Mouse (Mus musculus) heart, adult 11 months (tissue): Measurements from ENCODE around the gene Eif5a.
"Not testable (repeated sequence)": the region's sequence is repeated elsewhere in the genome, so short reads cannot be mapped to it uniquely, and the experiment has no call there.

Experiments
- DNase-seq: peaks from one replicate; pipeline ENCODE4 v3.0.0; 2022

Gene Eif5a

GRCm38 (mm10) chr11:69921114-69922011 is at the start of gene Eif5a:
TSS of gene Eif5a (minus strand) at chr11:69921958.
- peak; percentile 100 for DNase-seq

DNA sequence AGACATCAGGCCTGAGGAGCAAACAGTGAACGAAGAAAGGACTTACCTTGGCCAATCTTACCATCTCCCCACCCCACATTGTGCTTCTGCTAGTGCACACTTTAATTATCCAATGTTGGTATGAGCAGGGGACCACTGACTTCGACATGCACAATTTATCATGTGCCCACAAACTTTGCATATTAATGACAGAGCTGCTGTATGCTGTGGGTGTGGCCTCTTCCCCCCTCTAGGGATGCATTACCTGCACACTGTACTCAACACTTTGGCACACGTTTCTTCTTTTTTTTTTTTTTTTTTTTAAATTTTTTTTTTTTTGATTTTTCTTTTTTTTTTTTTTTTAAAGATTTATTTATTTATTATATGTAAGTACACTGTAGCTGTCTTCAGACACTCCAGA is 49.0 kb upstream of the Eif5a start:
- DNase-seq, result peak; percentile 78

DNA sequence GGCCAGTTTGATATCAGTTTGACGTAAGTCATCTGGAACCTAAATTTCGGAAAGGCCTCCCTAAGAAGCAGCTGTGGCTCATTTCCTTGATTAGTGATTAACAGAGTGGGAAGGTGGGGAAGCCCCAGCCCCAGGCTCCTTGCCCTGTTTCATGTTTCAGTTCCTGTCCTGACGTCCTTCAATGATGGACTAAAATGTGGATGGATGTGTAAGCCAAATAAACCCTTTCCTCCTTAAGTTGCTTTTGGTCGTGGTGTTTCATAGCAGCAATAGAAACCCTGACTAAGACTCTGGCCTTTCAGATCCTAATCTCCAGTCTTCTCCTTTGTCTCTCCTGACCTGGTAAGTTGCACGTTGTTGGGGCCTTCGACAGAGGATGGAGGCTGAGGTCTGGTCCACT is 48.5 kb upstream of the Eif5a start:
- DNase-seq, result no peak

GRCm38 (mm10) chr11:69968793-69969192 is 47.0 kb upstream of the Eif5a start:
- DNase-seq, result no peak

DNA sequence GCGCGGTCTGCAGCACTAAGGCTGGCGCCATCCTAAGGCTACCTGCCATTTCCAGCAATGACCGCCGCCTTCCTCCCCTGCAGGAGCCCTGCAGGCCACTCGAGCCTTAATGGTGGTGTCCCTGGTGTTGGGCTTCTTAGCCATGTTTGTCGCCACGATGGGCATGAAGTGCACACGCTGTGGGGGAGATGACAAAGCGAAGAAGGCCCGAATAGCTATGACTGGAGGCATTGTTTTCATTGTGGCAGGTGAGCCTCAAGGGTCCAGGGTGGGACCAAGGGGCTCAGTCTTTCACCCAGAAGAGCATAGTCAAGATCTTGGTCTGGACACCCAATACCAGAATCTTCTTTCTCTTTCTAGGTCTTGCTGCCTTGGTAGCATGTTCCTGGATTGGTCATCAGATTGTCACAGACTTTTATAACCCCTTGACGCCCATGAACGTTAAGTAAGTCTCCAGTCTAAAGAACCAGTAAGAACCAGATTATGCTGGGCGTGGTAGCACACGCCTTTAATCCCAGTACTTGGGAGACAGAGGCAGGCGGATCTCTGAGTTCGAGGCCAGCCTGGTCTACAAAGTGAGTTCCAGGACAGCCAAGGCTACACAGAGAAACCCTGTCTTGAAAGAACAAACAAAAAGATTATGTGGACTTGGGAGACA is 45.2 kb upstream of the Eif5a start:
- no peak for DNase-seq

GRCm38 (mm10) chr11:69966006-69966859 is 44.5 kb upstream of the Eif5a start:
- DNase-seq, result peak; percentile 92

GRCm38 (mm10) chr11:69965271-69966005 is 43.7 kb upstream of the Eif5a start:
- peak; percentile 85 for DNase-seq

GRCm38 (mm10) chr11:69964650-69965270 is 43.0 kb upstream of the Eif5a start, which contains the start of gene Cldn7:
TSS of gene Cldn7 (plus strand) at chr11:69964779.
- DNase-seq, result peak; percentile 86

GRCm38 (mm10) chr11:69961841-69962240 is 40.1 kb upstream of the Eif5a start:
- DNase-seq, result no peak

- DNase-seq, result no peak
Observed at GRCm38 (mm10) chr11:69960616-69961015, 38.9 kb upstream of the Eif5a start.

- no peak for DNase-seq
Observed at GRCm38 (mm10) chr11:69956218-69956617, 34.5 kb upstream of the Eif5a start.

GRCm38 (mm10) chr11:69955618-69956017 is 33.9 kb upstream of the Eif5a start:
- not testable (repeated sequence) for DNase-seq

DNA sequence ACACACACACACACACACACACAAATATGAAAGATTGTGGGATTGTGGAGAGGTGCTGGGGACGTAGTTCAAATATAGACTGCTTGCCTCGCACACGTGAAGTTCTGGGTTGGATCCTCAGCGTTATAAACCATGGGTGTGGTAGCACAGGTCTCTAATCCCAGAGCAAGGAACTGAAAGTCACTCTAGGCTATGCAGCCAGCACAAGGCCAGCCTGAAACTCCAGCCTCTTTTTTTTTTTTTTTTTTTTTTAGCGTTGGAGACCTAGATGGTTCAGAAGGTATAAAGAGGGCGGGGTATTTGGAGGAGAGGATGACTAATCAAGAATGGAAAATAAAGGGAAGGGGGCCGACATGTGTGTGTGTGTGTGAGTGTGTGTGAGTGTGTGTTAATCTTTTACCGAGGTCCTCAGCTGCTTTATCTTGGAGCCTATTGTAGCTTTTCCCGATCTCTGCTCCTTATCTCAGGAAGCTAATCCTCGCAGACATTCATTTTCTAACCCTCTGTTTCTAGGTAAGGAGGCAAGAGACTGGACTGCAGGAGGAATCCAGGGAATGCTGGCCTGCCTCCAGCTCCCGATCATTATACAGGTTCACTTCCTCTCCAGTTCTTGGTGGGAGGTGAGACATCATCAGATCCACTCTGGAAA is 31.6 kb upstream of the Eif5a start:
- no peak for DNase-seq

- no peak for DNase-seq
Observed at GRCm38 (mm10) chr11:69952274-69952673, 30.5 kb upstream of the Eif5a start.

DNA sequence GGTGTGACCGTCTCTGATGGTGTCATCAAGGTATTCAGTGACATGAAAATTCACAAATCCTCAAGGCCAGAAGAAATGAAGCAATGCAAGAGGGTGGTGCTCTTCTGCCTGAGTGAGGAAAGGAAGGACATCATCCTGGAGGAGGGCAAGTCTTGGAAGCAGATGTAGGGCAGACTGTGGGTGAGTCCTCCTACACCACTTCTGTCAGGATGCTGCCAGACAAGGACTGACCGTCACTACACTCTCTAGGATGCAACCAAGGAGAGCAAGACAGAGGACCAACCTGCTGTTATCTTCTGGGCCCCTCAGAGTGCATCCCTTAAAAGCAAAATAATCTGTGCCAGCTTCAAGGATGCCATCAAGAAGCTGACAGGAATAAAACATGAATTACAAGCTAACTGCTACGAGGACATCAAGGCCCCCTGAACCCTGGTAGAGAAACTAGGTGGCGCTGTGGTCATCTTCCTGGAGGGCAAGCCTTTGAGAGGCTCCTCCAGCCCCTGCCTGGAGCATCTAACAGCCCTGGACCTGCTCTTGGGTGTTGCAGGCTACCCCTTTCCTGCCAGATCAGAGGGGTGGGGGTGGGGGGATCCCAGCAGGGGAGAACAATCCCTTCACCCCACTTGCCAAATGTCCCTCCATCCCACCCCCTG is 29.2 kb upstream of the Eif5a start:
- DNase-seq, result peak; percentile 76

DNA sequence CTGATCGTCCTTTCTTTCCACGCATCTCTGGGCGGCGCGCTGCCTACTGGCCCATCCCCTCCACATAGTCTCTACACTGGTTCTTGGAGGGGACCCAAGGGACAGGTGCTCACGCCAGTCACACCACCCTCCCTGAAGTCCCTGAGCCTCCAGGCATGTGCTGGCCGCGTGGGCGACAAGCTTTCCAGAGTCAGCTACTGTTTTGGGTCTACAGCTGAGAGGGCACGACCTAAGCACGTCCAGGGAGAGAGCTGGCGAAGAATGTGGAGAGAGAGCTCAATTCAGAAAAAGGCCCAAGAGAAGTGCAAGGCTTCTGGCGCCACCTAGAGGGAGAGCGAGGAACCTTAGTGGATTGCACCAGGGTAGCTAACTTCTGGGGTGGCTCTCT is 27.0 kb upstream of the Eif5a start:
- peak; percentile 99 for DNase-seq

- DNase-seq, result peak; percentile 99
Observed at GRCm38 (mm10) chr11:69948066-69948762, 26.5 kb upstream of the Eif5a start, which contains the start of gene Slc2a4. TSS of gene Slc2a4 (minus strand) at chr11:69948188.

DNA sequence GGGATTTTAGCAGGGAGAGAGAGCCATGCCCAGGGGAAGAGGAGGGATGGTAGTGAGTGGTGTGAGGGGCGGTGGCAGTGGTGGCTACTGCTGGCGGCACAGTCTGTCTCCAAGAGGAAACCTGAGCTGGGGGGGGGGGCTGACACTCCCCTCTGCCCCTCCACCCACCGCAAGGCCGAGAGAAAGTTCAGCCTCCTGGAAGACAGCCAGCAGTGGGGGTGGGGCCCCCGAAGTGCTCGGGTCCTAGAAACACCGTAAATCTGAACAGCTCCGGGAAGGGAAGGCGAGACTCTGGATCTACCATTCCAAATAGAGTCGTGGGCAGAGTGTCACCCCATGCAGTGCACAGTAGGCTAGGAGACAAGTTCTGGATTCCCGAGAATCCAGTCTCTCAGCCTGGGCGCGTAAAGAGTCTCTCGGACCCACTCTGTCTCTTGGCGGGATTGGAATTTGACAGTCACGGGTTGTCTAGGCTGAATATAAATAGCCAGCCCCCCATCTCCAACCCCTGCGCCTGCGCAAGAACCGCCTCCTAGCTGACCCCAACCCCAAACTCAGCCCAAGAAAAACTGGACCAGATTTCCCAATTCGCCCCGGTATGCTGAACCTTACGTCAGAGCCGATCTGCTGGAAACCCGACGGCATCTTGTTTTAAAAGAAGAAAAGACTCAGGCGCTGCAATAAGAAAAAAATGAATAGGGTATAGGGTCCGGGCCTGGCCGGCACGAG is 25.7 kb upstream of the Eif5a start:
- peak; percentile 98 for DNase-seq
